Mouse (Mus musculus) liver, postnatal 0 days (tissue): ENCODE measurements at regions not wholly inside any gene's neighbourhood (a gene's known extent, or its start where the extent isn't known, plus 50 kb on each side); places are given as distances from the start of the nearest gene placed in this dataset.

Source experiments
- ATAC-seq: fragments of 200-750 bp; cut with Nextera tagmentation; 2 replicates; pipeline ENCODE4 v1.8.0; 2017; ENCODE audit warnings: mild to moderate bottlenecking, moderate library complexity
- DNase-seq: peaks from one replicate; pipeline ENCODE4 v3.0.0-alpha.2; 2016
- H3K27ac ChIP-seq: fragments of 300-500 bp; sonication (generic); 2 replicates; pipeline ENCODE4 v1.5.1; 2014; ENCODE audit warnings: antibody characterized with exemption, moderate library complexity, mild to moderate bottlenecking, low read depth
- H3K27me3 ChIP-seq: fragments of 300-500 bp; sonication (generic); 2 replicates; pipeline ENCODE4 v1.6.1; 2014; ENCODE audit warnings: low read length, control low read depth, mixed read lengths; ENCODE audit not compliant: insufficient read depth
- H3K36me3 ChIP-seq: fragments of 300-500 bp; sonication (generic); replicated peaks from 2 replicates; pipeline ENCODE4 v1.6.1; 2014; ENCODE audit warnings: mild to moderate bottlenecking, control low read depth, low read length, moderate library complexity, mixed read lengths; ENCODE audit not compliant: insufficient read depth
- H3K4me1 ChIP-seq: fragments of 300-500 bp; sonication (generic); 2 replicates; pipeline ENCODE4 v1.6.1; 2014; ENCODE audit warnings: antibody characterized with exemption, mild to moderate bottlenecking, control low read depth; ENCODE audit not compliant: insufficient read depth
- H3K4me2 ChIP-seq: fragments of 300-500 bp; sonication (generic); 2 replicates; pipeline ENCODE4 v1.6.1; 2014; ENCODE audit warnings: low read depth, mild to moderate bottlenecking, low read length, moderate library complexity, mixed read lengths
- H3K4me3 ChIP-seq: fragments of 300-500 bp; sonication (generic); 2 replicates; pipeline ENCODE4 v1.5.1; 2014; ENCODE audit warnings: low read depth, low read length
- H3K9ac ChIP-seq: fragments of 300-500 bp; sonication (generic); replicated peaks from 2 replicates; pipeline ENCODE4 v1.6.1; 2014; ENCODE audit warnings: mild to moderate bottlenecking, moderate library complexity
- H3K9me3 ChIP-seq: fragments of 300-500 bp; sonication (generic); 2 replicates; pipeline ENCODE4 v1.6.1; 2016; ENCODE audit warnings: mild to moderate bottlenecking, control low read depth, low read length, mixed read lengths
- CTCF ChIP-seq: sonication (generic); IDR thresholded peaks from 2 replicates; pipeline ENCODE4 v1.5.1; 2016; ENCODE audit warnings: antibody characterized with exemption, low read depth
- EP300 ChIP-seq: IDR thresholded peaks from 2 replicates; pipeline ENCODE4 v1.6.1; 2016; ENCODE audit warnings: antibody characterized with exemption, low read depth, mild to moderate bottlenecking
- WGBS: fragments of 180-500 bp; shearing (Covaris S2); extraction: QIAGEN DNeasy Blood & Tissue Kit; methylation state at CpG from one replicate; pipeline ENCODE4 v1.1.7; 2014; ENCODE audit not compliant: insufficient replicate concordance; 5-methylcytosine and 5-hydroxymethylcytosine counted together

GRCm38 (mm10) chr9:43486704-43487103, 176.1 kb downstream of the Trim29 start:
- ATAC-seq (no peak), DNase-seq (no peak)
- no peaks in the 10 kb centered on the region for H3K9me3 ChIP-seq
- no peaks in the 10 kb centered on the region for H3K36me3 ChIP-seq
- H3K4me2 ChIP-seq = no peak overlapping the region
- 64% methylated on average over 4 of the region's 4 CpGs for WGBS
- H3K4me3 ChIP-seq = no peak overlapping the region
- no peaks in the 10 kb centered on the region for H3K4me1 ChIP-seq
- H3K9ac ChIP-seq = no peak overlapping the region
- H3K27ac ChIP-seq = no peak overlapping the region
- no peaks in the 10 kb centered on the region for H3K27me3 ChIP-seq
- TF ChIP-seq CTCF (no peak), EP300 (no peak)

GRCm38 (mm10) chr9:43489205-43489604, 178.6 kb downstream of the Trim29 start:
- no peak overlapping the region for H3K4me2 ChIP-seq
- DNase-seq (no peak), ATAC-seq (no peak)
- WGBS = 55% methylated on average over 8 of the region's 8 CpGs
- no peak overlapping the region for H3K27ac ChIP-seq
- H3K4me3 ChIP-seq = no peak overlapping the region
- H3K36me3 ChIP-seq = no peaks in the 10 kb centered on the region
- H3K4me1 ChIP-seq = no peaks in the 10 kb centered on the region
- TF ChIP-seq EP300 (no peak), CTCF (no peak)
- H3K9ac ChIP-seq = no peak overlapping the region
- no peaks in the 10 kb centered on the region for H3K9me3 ChIP-seq
- no peaks in the 10 kb centered on the region for H3K27me3 ChIP-seq

DNA sequence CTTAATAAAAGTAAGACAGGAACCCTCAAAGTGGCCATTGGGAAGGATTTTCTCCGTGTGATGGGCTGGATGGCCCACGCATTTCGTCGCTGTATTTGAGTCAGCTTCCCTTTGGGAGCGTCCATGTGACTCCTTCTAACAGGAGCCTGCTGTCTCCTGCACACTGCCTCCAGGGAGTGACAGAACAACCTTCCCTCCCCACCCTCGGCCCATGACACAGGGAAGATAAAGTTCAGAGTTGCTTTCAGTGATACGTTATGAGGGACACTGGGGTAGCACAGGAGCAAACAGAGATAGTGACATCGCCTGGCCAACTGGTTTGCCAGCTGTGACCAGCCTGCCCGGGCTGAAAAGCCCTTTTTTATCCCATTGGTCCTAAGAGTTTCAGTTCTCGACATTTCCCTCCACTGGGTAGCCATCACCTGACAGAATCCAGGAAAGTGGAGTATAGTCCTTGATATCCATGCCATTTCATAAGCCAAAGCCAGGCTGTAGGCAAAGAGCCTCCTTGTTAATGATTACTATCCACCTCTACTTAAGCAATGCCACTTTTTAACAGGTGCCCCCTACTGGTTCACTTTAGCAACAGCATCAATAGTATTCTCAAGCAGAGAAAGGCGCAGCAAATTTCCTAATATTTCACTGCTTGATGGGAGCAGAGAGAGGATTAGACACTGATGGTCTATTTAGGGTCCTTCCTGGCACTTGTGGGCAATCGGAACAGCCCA, 180.5 kb downstream of the Trim29 start:
- H3K36me3 ChIP-seq = no peaks in the 10 kb centered on the region
- H3K4me2 ChIP-seq = no peak overlapping the region
- no peak overlapping the region for H3K9ac ChIP-seq
- no peaks in the 10 kb centered on the region for H3K27me3 ChIP-seq
- no peak overlapping the region for H3K27ac ChIP-seq
- 53% methylated on average over 12 of the region's 12 CpGs for WGBS
- TF ChIP-seq CTCF (peak; percentile 72), EP300 (no peak)
- H3K4me3 ChIP-seq = no peak overlapping the region
- no peaks in the 10 kb centered on the region for H3K4me1 ChIP-seq
- peak; percentile 74; the same call in 1 of the 2 replicates for ATAC-seq
- no peak for DNase-seq
- H3K9me3 ChIP-seq = no peaks in the 10 kb centered on the region

DNA sequence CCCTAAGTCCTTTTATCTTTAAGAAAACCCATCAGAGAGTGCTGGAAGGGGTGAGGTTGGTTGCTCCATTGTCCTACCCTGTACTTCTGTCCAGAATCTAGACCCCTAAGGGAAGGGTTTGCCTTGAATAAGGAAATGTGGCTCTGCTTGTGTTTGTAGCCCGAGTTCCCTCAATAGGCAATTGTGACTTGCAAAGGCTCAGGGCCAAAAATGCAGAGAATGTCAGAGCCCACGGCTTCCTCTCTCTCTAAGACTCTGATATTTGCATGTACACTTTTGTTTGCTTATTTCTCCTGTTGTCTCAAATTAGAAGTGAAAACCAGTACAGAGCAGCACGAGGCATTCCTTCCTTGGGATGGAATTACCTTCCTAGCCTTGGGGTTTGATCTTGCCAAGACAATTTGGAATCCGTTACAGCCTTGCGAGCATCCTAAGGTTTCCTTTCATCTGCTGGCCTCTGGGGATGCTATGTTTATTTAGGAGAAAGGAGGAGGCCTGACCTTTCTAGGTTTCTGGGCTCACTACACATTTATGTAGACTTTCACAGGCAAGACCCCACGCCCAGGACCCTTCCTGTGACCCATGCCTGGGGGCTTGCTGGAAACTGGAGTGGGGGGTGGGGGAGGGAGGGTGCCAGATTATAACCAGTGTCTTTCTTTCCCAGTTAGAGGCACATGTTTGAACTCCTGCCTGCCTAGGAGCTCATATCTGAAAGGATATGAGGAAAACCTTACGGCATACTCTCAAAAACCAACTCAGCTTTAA, 181.8 kb downstream of the Trim29 start:
- Histone ChIP-seq H3K4me3 (no peak overlapping the region), H3K4me1 (no peaks in the 10 kb centered on the region), H3K27ac (no peak overlapping the region), H3K9me3 (no peaks in the 10 kb centered on the region), H3K36me3 (no peaks in the 10 kb centered on the region), H3K4me2 (no peak overlapping the region), H3K9ac (no peak overlapping the region), H3K27me3 (no peaks in the 10 kb centered on the region)
- no peak for ATAC-seq
- WGBS = 47% methylated on average over 7 of the region's 7 CpGs
- TF ChIP-seq CTCF = no peak
- TF ChIP-seq EP300 = no peak
- DNase-seq = no peak

DNA sequence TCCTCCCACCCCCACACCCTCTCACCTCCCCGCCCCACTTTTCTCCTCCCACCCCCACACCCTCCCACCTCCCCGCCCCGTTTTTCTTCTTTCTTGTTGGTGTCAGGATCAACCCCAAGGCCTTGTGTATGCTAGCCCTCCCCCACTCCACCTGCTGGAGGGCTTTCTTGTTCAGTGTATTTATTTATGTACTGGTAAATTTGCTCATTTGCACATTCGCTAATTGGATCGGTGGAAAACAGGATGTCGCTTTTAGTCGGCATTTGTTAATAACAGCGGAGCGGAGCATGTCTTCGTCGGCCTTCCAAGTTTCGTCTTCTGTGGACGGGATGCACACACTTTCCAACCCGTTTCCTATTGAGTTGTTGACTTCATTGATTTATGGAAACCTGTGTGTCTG, 187.9 kb downstream of the Trim29 start:
- H3K9me3 ChIP-seq = no peaks in the 10 kb centered on the region
- H3K27me3 ChIP-seq = no peaks in the 10 kb centered on the region
- TF ChIP-seq CTCF (no peak), EP300 (no peak)
- H3K4me2 ChIP-seq = no peak overlapping the region
- no peak for DNase-seq
- H3K4me1 ChIP-seq = no peaks in the 10 kb centered on the region
- no peak overlapping the region for H3K27ac ChIP-seq
- no peak overlapping the region for H3K4me3 ChIP-seq
- no peaks in the 10 kb centered on the region for H3K36me3 ChIP-seq
- 72% methylated on average over 14 of the region's 14 CpGs for WGBS
- no peak overlapping the region for H3K9ac ChIP-seq
- no peak for ATAC-seq

DNA sequence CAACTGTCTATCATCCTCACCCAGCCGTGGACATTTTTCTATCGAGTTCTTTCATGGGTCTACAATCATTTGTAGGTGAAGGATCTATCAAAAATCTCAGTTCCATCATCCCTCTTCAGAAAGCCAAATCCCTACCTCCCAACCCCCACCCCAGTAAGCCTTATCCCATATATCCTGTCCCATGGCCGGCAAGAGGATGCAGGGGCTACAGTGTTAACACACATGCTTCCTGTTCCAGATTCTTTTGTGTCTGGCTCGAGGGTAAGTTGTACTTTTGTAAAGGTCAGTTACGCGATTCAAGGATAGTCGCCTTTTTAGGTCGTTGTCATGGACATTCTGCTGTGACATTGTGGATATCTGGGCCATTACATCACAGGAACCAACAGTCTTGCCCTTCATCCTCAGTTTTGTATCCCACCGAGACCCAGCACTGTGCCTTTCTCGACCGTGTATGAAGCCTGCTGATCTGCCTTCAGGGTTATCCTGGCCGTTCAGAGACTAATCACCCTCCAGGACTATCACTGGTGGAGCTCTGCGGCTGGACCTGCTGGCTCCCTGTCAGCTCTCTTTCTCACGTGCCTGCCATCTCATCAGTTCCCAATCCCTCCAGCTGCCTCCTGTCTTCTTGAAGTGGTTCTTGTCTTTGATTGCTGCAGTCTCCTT, 193.8 kb downstream of the Trim29 start:
- H3K27ac ChIP-seq = no peak overlapping the region
- H3K9me3 ChIP-seq = no peaks in the 10 kb centered on the region
- ATAC-seq (no peak; the same call in 1 of the 2 replicates), DNase-seq (no peak)
- H3K9ac ChIP-seq = no peak overlapping the region
- no peak overlapping the region for H3K4me3 ChIP-seq
- 34% methylated on average over 14 of the region's 14 CpGs for WGBS
- H3K27me3 ChIP-seq = no peaks in the 10 kb centered on the region
- H3K36me3 ChIP-seq = no peaks in the 10 kb centered on the region
- no peaks in the 10 kb centered on the region for H3K4me1 ChIP-seq
- no peak for TF ChIP-seq CTCF
- no peak for TF ChIP-seq EP300
- H3K4me2 ChIP-seq = no peak overlapping the region
